Mouse (Mus musculus) neural tube, embryonic 14.5 days (tissue): Measurements from ENCODE around the gene Gtf2ird1. TPM values are rescaled to one million over a fixed set of nuclear protein-coding genes. Genes with fewer than 3 reads are reported as not detected.
"Not testable (repeated sequence)": the region's sequence is repeated elsewhere in the genome, so short reads cannot be mapped to it uniquely, and the experiment has no call there.

Experiments used
- ATAC-seq: fragments of 200-750 bp; cut with Nextera tagmentation; 2 replicates; pipeline ENCODE4 v1.8.0; 2017; ENCODE audit warnings: low read depth, mild to moderate bottlenecking, moderate TSS enrichment, moderate library complexity
- H3K27ac ChIP-seq: fragments of 300-500 bp; sonication (generic); 2 replicates; pipeline ENCODE4 v1.5.1; 2014; ENCODE audit warnings: low read depth, mild to moderate bottlenecking, control low read depth, low read length, moderate library complexity, mixed read lengths
- H3K27me3 ChIP-seq: fragments of 300-500 bp; sonication (generic); 2 replicates; pipeline ENCODE4 v1.6.1; 2014; ENCODE audit warnings: low read length; ENCODE audit not compliant: control insufficient read depth, insufficient read depth
- H3K36me3 ChIP-seq: fragments of 300-500 bp; sonication (generic); 2 replicates; pipeline ENCODE4 v1.6.1; 2014; ENCODE audit warnings: low read length, mixed read lengths; ENCODE audit not compliant: control insufficient read depth, insufficient read depth
- H3K4me1 ChIP-seq: fragments of 300-500 bp; sonication (generic); 2 replicates; pipeline ENCODE4 v1.6.1; 2014; ENCODE audit warnings: low read length; ENCODE audit not compliant: control insufficient read depth, insufficient read depth
- H3K4me2 ChIP-seq: fragments of 300-500 bp; sonication (generic); 2 replicates; pipeline ENCODE4 v1.6.1; 2014; ENCODE audit warnings: mild to moderate bottlenecking, low read depth, low read length, control low read depth
- H3K4me3 ChIP-seq: fragments of 300-500 bp; sonication (generic); 2 replicates; pipeline ENCODE4 v1.5.1; 2014; ENCODE audit warnings: low read depth, low read length, control low read depth, mixed read lengths
- H3K9ac ChIP-seq: fragments of 300-500 bp; sonication (generic); replicated peaks from 2 replicates; pipeline ENCODE4 v1.6.1; 2014; ENCODE audit warnings: low read depth, mild to moderate bottlenecking, control low read depth, low read length, mixed read lengths
- H3K9me3 ChIP-seq: fragments of 300-500 bp; sonication (generic); 2 replicates; pipeline ENCODE4 v1.6.1; 2016; ENCODE audit warnings: low read length; ENCODE audit not compliant: control insufficient read depth
- WGBS: fragments of 180-500 bp; shearing (Covaris S2); extraction: QIAGEN DNeasy Blood & Tissue Kit; methylation state at CpG from one replicate; pipeline ENCODE4 v1.1.7; 2014; 5-methylcytosine and 5-hydroxymethylcytosine counted together
- polyA plus RNA-seq: library from polyadenylated mRNA; unstranded; fragments of >200 nt; fragmentation: Nextera tagmentation; extraction: Ambion mirVana; gene quantifications from 2 replicates; pipeline ENCODE4 v1.2.1, GENCODE M21; 2014

The Gtf2ird1 gene
- polyA plus RNA-seq, 1 experiment from 2014 or later: 60.3 TPM

DNA sequence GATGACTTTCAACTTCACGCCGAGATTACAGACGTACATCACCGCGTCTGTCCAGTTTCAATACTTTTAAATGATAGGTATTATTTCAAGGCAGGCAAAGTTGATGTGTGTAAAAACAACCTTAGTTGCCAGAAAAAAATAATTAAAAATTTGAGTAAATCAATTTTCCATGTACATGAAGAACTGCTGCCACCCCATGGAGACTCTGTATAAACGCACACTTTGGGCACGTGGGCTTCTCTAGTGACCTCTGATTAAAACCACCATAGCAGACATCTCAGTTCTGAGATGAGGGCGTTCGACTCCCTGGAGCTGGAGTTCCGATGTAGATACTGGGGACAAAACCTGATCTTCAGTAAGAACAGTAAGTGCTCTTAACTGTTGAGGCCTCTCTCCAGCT, 115.2 kb downstream of the Gtf2ird1 start:
- no peaks in the 10 kb centered on the region for H3K9me3 ChIP-seq
- no peak overlapping the region for H3K4me2 ChIP-seq
- H3K36me3 ChIP-seq: no peaks in the 10 kb centered on the region
- WGBS: 73% methylated on average over 10 of the region's 10 CpGs
- H3K27ac ChIP-seq: no peak overlapping the region
- H3K4me3 ChIP-seq: no peak overlapping the region
- H3K27me3 ChIP-seq: no peaks in the 10 kb centered on the region
- no peak overlapping the region for H3K9ac ChIP-seq
- no peak for ATAC-seq
- no peaks in the 10 kb centered on the region for H3K4me1 ChIP-seq

DNA sequence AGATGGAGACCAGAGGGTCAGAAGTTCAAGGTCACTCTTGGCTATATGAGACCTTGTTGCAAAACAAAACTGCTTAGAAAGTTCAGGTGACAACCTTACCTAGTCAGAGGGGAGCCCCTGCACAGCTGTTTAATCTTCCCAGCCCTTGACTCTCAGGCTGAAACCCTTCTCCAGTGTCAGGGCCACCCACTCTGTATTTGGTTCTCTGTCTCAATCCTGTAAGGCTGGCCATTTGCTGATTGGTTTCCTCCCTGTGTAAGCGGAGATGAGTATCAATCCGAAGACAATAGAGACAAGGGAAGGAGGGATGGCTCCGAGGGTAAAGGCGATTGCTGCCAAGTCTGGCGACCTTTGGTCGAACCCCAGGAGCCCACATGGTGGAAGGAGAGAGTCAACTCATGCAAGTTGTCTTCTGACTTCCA, 116.4 kb downstream of the Gtf2ird1 start:
- Histone ChIP-seq H3K36me3 (no peaks in the 10 kb centered on the region), H3K4me2 (no peak overlapping the region), H3K4me1 (no peaks in the 10 kb centered on the region), H3K27me3 (no peaks in the 10 kb centered on the region), H3K27ac (no peak overlapping the region), H3K4me3 (no peak overlapping the region), H3K9me3 (no peaks in the 10 kb centered on the region), H3K9ac (no peak overlapping the region)
- no peak for ATAC-seq
- 16% methylated on average over 6 of the region's 6 CpGs for WGBS

DNA sequence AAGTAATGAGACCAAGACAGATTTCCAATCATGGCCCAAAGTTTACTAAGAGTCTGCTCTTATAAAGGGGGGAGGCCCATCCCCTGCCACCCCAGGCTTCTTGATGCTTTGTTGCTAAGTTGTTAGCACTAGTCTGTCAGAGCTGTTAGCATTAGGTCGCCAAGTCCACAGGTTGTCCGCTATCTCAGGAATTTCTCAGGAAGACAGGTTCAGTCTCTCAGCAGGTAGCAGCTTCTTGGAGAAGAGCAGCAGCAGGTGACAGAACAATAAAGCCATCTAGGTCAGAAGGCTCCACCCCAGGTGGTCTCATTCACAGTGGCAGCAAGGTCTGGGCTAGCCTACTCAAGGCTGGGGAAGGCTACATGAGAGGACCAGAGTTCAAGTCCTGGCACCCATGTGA, 119.5 kb downstream of the Gtf2ird1 start:
- H3K27me3 ChIP-seq, ATAC-seq, H3K9me3 ChIP-seq, H3K4me2 ChIP-seq, H3K4me3 ChIP-seq, H3K27ac ChIP-seq, H3K9ac ChIP-seq, H3K36me3 ChIP-seq, H3K4me1 ChIP-seq: not testable (repeated sequence)
- WGBS: 65% methylated on average over 2 of the region's 2 CpGs

DNA sequence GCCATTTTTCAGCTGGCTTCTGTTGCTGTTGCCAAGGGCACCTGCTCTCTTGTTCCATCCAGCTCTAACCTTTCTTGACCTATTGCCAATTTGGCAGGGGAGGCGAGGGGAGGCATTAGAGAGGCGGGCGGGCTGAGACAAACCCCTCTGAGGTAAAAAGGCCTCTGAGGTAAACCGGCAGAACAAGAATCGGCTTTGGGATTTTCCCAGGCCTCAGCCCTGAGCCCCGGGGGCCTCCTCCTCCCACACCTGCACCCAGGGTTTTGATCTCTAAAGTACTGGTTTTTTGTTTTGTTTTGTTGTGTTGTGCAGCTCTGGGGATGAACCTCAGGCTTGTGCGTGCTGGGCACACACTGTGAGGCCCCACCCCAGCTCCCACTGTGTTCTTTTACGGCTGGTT, 123.8 kb downstream of the Gtf2ird1 start:
- Histone ChIP-seq H3K27ac (no peak overlapping the region), H3K36me3 (no peaks in the 10 kb centered on the region), H3K4me2 (no peak overlapping the region), H3K9me3 (no peaks in the 10 kb centered on the region), H3K9ac (no peak overlapping the region), H3K4me1 (no peaks in the 10 kb centered on the region), H3K4me3 (no peak overlapping the region), H3K27me3 (no peaks in the 10 kb centered on the region)
- 27% methylated on average over 8 of the region's 8 CpGs for WGBS
- ATAC-seq: no peak

DNA sequence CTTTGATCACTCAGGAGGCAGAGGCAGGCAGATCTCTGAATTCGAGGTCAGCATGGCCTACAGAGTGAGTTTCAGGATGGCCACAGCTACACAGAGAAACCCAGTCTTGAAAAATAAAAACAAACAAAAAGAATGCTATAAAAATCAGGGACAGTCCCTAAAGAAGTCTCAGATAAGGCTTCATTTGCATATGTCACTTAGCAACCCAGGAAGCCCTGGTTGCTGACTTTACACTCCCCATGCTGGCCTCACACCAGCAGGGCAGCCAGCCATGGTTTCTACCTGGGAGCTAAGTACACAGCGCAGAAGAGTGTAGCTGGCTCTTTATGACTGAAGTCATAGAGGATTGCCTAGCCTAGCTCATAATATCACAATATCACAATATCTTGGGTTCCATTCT, 126.4 kb downstream of the Gtf2ird1 start:
- H3K9ac ChIP-seq: no peak overlapping the region
- no peak for ATAC-seq
- no peaks in the 10 kb centered on the region for H3K9me3 ChIP-seq
- H3K27me3 ChIP-seq: no peaks in the 10 kb centered on the region
- H3K4me1 ChIP-seq: no peaks in the 10 kb centered on the region
- no peak overlapping the region for H3K4me3 ChIP-seq
- no peak overlapping the region for H3K4me2 ChIP-seq
- H3K27ac ChIP-seq: no peak overlapping the region
- 93% methylated on average over 2 of the region's 2 CpGs for WGBS
- H3K36me3 ChIP-seq: no peaks in the 10 kb centered on the region

DNA sequence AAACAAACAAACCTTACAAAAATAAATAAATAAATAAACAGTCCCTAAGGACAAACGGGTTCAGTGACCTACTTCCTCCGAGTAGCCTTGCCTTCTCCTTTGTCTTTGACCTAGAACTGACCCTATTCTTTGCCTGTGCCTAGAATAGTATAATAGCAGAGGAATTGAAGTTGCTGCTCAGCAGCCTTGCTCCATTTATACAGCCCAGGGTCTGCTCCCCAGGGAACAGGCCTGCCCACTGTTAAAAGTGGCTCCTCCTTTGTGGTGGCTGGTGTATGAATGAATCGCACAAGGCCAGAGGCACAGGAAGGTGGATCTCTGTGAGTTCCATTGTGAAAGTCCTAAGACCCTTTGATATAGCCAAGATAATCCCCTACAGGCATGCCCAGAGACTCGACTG, 127.2 kb downstream of the Gtf2ird1 start:
- Histone ChIP-seq H3K4me1 (no peaks in the 10 kb centered on the region), H3K9ac (no peak overlapping the region), H3K27me3 (no peaks in the 10 kb centered on the region), H3K4me2 (no peak overlapping the region), H3K36me3 (no peaks in the 10 kb centered on the region), H3K9me3 (no peaks in the 10 kb centered on the region), H3K27ac (no peak overlapping the region), H3K4me3 (no peak overlapping the region)
- WGBS: 18% methylated on average over 4 of the region's 4 CpGs
- ATAC-seq: no peak

DNA sequence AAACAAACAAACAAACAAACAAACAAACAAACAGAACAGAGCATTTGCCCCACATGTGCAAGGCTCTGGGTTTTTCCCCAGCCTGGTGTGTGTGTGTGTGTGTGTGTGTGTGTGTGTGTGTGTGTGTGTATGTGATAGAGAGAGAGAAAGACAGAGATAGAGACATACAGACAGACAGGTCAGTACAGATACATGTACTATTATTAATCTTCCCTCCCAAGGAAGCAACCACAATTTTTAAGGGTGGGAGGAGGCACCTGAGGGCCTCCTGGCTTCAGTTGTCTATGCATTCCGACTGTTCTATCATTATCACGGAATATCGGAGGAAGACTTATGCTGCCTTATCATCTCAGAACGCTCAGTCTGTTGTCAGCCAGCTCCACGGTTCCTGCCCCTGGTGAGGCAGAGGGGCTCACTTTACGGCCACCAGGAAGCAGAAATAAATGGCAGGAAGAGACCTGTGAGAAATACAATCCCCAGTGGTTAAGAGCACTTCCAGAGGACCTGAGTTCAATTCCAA, 128.0 kb downstream of the Gtf2ird1 start:
- Histone ChIP-seq H3K4me2 (no peak overlapping the region), H3K27me3 (no peaks in the 10 kb centered on the region), H3K9ac (no peak overlapping the region), H3K4me3 (no peak overlapping the region), H3K9me3 (no peaks in the 10 kb centered on the region), H3K27ac (no peak overlapping the region), H3K36me3 (no peaks in the 10 kb centered on the region), H3K4me1 (no peaks in the 10 kb centered on the region)
- ATAC-seq: no peak
- WGBS: 91% methylated on average over 6 of the region's 6 CpGs

DNA sequence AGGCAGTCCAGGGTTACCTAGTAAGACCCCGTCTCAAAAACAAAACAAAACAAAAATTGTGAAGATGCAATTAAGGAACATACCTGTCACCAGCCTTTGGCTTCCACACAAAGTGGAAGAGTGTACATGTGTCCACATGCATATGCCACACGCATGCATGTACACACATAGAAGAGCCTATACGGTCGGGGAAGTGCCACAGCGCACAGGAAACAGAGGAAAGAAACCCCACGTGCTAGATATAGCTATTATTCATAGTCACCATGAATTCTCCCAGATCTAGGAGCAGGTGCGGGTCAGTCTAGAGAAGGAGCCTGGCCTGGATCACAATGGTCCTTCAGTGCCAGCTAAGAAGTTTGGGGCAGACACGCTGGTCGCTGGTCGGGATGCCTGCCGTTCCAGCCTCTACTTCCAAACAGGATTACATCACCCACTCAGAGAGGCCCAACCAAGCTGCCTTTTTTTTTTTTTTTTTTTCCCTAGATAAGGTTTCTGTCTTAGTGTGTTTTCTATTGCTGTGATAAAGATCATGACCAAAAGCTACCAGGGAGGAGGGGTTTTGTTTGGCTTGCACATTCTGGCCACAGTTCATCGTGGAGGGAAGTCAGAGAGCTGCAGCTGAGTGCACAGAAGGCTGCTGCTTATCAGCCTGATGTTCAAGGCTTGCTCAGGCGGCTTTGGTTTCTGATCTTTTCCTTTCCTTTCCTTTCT, 130.5 kb downstream of the Gtf2ird1 start:
- Histone ChIP-seq H3K36me3 (no peaks in the 10 kb centered on the region), H3K4me3 (no peak overlapping the region), H3K4me1 (no peaks in the 10 kb centered on the region), H3K27ac (no peak overlapping the region), H3K27me3 (no peaks in the 10 kb centered on the region), H3K4me2 (no peak overlapping the region), H3K9me3 (no peaks in the 10 kb centered on the region), H3K9ac (no peak overlapping the region)
- no peak for ATAC-seq
- WGBS: 83% methylated on average over 13 of the region's 13 CpGs

DNA sequence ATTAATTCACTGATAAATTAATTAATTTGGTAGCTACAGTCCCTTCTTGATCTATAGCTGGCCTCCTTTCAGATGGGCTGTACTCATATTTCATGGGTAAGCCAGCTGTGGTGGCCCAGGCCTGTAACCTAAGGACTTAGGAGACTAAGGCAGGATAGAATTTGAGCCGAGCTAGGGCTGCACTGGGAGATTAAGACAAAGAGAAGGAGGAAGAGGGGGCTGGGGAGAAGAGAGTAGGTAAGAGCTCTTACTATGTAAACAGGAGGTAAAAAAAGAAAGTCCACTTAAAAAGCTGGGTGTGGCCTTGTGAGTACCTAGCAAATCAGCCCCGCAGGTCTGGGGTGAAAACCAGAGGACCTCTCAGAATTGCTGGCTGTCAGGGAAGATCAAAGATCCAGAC, 132.6 kb downstream of the Gtf2ird1 start:
- no peaks in the 10 kb centered on the region for H3K9me3 ChIP-seq
- H3K27ac ChIP-seq: no peak overlapping the region
- no peaks in the 10 kb centered on the region for H3K36me3 ChIP-seq
- H3K4me3 ChIP-seq: no peak overlapping the region
- no peaks in the 10 kb centered on the region for H3K27me3 ChIP-seq
- 34% methylated on average over 2 of the region's 2 CpGs for WGBS
- no peak for ATAC-seq
- H3K4me2 ChIP-seq: no peak overlapping the region
- no peaks in the 10 kb centered on the region for H3K4me1 ChIP-seq
- no peak overlapping the region for H3K9ac ChIP-seq
